Mouse (Mus musculus) neural tube, embryonic 12.5 days (tissue): ENCODE data around the gene Gm49318. TPM values are rescaled to one million over a fixed set of nuclear protein-coding genes. Genes with fewer than 3 reads are reported as not detected.

Experiments
- ATAC-seq: fragments of 200-750 bp; cut with Nextera tagmentation; 2 replicates; pipeline ENCODE4 v1.8.0; 2017; ENCODE audit warnings: low read depth, mild to moderate bottlenecking, moderate TSS enrichment, moderate library complexity; ENCODE audit not compliant: low FRiP score
- H3K27ac ChIP-seq: fragments of 300-500 bp; sonication (generic); 2 replicates; pipeline ENCODE4 v1.5.1; 2016
- H3K27me3 ChIP-seq: fragments of 300-500 bp; sonication (generic); replicated peaks from 2 replicates; pipeline ENCODE4 v1.6.1; 2016; ENCODE audit warnings: mild to moderate bottlenecking
- H3K36me3 ChIP-seq: fragments of 300-500 bp; sonication (generic); 2 replicates; pipeline ENCODE4 v1.6.1; 2016; ENCODE audit warnings: mild to moderate bottlenecking
- H3K4me1 ChIP-seq: fragments of 300-500 bp; sonication (generic); 2 replicates; pipeline ENCODE4 v1.6.1; 2016
- H3K4me2 ChIP-seq: fragments of 300-500 bp; sonication (generic); replicated peaks from 2 replicates; pipeline ENCODE4 v1.6.1; 2016; ENCODE audit warnings: mild to moderate bottlenecking
- H3K4me3 ChIP-seq: fragments of 300-500 bp; sonication (generic); 2 replicates; pipeline ENCODE4 v1.5.1; 2016
- H3K9ac ChIP-seq: fragments of 300-500 bp; sonication (generic); 2 replicates; pipeline ENCODE4 v1.6.1; 2016; ENCODE audit warnings: mild to moderate bottlenecking
- H3K9me3 ChIP-seq: fragments of 300-500 bp; sonication (generic); 2 replicates; pipeline ENCODE4 v1.6.1; 2016; ENCODE audit warnings: mild to moderate bottlenecking
- WGBS: fragments of 180-500 bp; shearing (Covaris S2); methylation state at CpG from one replicate; pipeline ENCODE4 v1.1.7; 2016; 5-methylcytosine and 5-hydroxymethylcytosine counted together
- polyA plus RNA-seq: library from polyadenylated mRNA; unstranded; fragments of >200 nt; fragmentation: Nextera tagmentation; extraction: Ambion mirVana; gene quantifications from 2 replicates; pipeline ENCODE4 v1.2.1, GENCODE M21; 2016

Gm49318 gene
- not detected in 2 replicates for polyA plus RNA-seq

GRCm38 (mm10) chr9:22070791-22071573 lies at the start of gene Gm49318, which contains the start of gene Zfp653:
Gene Gm49318, minus strand, starts transcription at chr9:22071259.
Gene Zfp653, minus strand, starts transcription at chr9:22071376.
- Histone ChIP-seq H3K4me1 (peaks cover 10% of the 10 kb centered on the region), H3K9me3 (no peaks in the 10 kb centered on the region), H3K4me2 (peak within 1 kb of the TSS; percentile 63), H3K9ac (peak within 1 kb of the TSS; percentile 70), H3K27ac (peak within 1 kb of the TSS; percentile 82), H3K4me3 (peak within 1 kb of the TSS; percentile 74), H3K36me3 (peaks cover 39% of the 10 kb centered on the region), H3K27me3 (no peaks in the 10 kb centered on the region)
- peak; percentile 99 for ATAC-seq
- under 1% methylated on average over 86 of the region's 87 CpGs for WGBS

- Histone ChIP-seq H3K36me3 (no peaks in the 10 kb centered on the region), H3K9ac (no peak overlapping the region), H3K9me3 (no peaks in the 10 kb centered on the region), H3K27ac (no peak overlapping the region), H3K4me1 (peaks cover 10% of the 10 kb centered on the region), H3K27me3 (no peaks in the 10 kb centered on the region), H3K4me3 (no peak overlapping the region), H3K4me2 (no peak overlapping the region)
- no peak for ATAC-seq
- 95% methylated on average over 4 of the region's 4 CpGs for WGBS
These were observed 48.5 kb upstream of the Gm49318 start for GRCm38 (mm10) chr9:22119543-22119942.

GRCm38 (mm10) chr9:22117754-22118456 lies 46.8 kb upstream of the Gm49318 start:
- H3K9ac ChIP-seq = peak overlapping the region; percentile 85; the same call in 1 of the 2 replicates

GRCm38 (mm10) chr9:22116740-22117426 lies 45.8 kb upstream of the Gm49318 start, which contains the start of gene Elof1:
Gene Elof1, minus strand, starts transcription at chr9:22117172.
- Histone ChIP-seq H3K27ac (peak within 1 kb of the TSS; percentile 28; the same call in 1 of the 2 replicates), H3K4me1 (peaks cover 10% of the 10 kb centered on the region), H3K4me2 (peak within 1 kb of the TSS; percentile 89), H3K4me3 (peak within 1 kb of the TSS; percentile 77), H3K9ac (peak within 1 kb of the TSS; percentile 85), H3K27me3 (no peaks in the 10 kb centered on the region), H3K36me3 (peaks cover 23% of the 10 kb centered on the region), H3K9me3 (no peaks in the 10 kb centered on the region)
- ATAC-seq = peak; percentile 94
- under 1% methylated on average over 52 of the region's 52 CpGs for WGBS

More at GRCm38 (mm10) chr9:22117754-22118456, 46.8 kb upstream of the Gm49318 start:
- H3K4me1 ChIP-seq = peaks cover 10% of the 10 kb centered on the region
- H3K4me2 ChIP-seq = peak overlapping the region; percentile 89
- H3K36me3 ChIP-seq = peaks cover 13% of the 10 kb centered on the region
- no peak for ATAC-seq
- no peak overlapping the region for H3K27ac ChIP-seq
- no peaks in the 10 kb centered on the region for H3K27me3 ChIP-seq
- no peaks in the 10 kb centered on the region for H3K9me3 ChIP-seq
- peak overlapping the region; percentile 77 for H3K4me3 ChIP-seq
- WGBS = 45% methylated on average over 10 of the region's 10 CpGs

- 20% methylated on average over 15 of the region's 15 CpGs for WGBS
- H3K27ac ChIP-seq = no peak overlapping the region
- H3K27me3 ChIP-seq = no peaks in the 10 kb centered on the region
- H3K36me3 ChIP-seq = peaks cover 31% of the 10 kb centered on the region
- H3K9me3 ChIP-seq = no peaks in the 10 kb centered on the region
- peak overlapping the region; percentile 77 for H3K4me3 ChIP-seq
- H3K9ac ChIP-seq = peak overlapping the region; percentile 85
- H3K4me1 ChIP-seq = peaks cover 10% of the 10 kb centered on the region
- no peak for ATAC-seq
- peak overlapping the region; percentile 89 for H3K4me2 ChIP-seq
These were observed 45.0 kb upstream of the Gm49318 start for GRCm38 (mm10) chr9:22116086-22116485.

DNA sequence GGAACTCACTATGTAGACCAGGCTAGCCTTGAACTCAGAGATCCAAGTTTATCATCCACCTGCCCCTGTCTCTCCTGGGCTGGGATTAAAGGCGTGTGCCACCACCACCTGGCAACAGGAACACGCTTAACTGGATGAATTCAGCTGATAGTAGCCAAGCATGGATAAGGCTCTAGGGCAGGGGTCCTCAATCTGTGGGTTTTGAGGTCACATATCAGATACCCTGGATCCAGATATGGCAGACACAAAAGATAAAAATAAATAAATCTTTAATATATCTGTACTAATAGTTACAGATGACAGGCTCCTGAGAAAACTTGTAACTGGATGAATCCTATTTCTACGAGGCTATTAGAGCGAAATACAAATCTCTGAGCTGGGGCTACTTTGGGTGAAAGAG lies 44.6 kb upstream of the Gm49318 start:
- Histone ChIP-seq H3K9me3 (no peaks in the 10 kb centered on the region), H3K36me3 (peaks cover 34% of the 10 kb centered on the region), H3K9ac (peak overlapping the region; percentile 85; the same call in 1 of the 2 replicates), H3K27me3 (no peaks in the 10 kb centered on the region), H3K4me3 (peak overlapping the region; percentile 77; the same call in 1 of the 2 replicates), H3K4me1 (peaks cover 10% of the 10 kb centered on the region), H3K4me2 (peak overlapping the region; percentile 89), H3K27ac (no peak overlapping the region)
- 94% methylated on average over 4 of the region's 4 CpGs for WGBS
- no peak for ATAC-seq

GRCm38 (mm10) chr9:22108194-22108593 lies 37.1 kb upstream of the Gm49318 start:
- Histone ChIP-seq H3K4me3 (no peak overlapping the region), H3K27me3 (no peaks in the 10 kb centered on the region), H3K9ac (no peak overlapping the region), H3K4me2 (no peak overlapping the region), H3K4me1 (no peaks in the 10 kb centered on the region), H3K36me3 (peaks cover 37% of the 10 kb centered on the region), H3K9me3 (no peaks in the 10 kb centered on the region), H3K27ac (no peak overlapping the region)
- WGBS = 90% methylated on average over 9 of the region's 9 CpGs
- no peak for ATAC-seq

DNA sequence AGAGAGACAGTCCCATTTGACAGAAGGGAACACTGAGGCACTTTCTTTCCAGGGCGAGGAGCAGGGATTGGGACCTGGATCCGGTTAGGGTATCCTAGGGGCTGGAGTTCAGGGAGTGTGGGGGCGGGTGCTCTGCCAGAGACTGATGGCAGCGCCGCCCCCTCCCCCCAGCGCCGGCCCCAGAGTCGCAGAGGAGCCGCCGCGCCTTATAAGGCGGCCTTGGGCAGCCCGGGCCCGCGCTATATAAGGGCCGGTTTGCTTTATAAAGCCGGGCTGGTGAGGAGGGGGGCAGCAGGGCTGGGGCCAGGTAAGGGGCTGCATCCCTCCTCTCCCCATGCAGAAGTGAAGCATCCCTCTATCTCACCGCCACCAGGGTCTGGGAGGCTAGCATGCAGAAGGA lies 28.9 kb upstream of the Gm49318 start:
- H3K9ac ChIP-seq = no peak overlapping the region
- H3K9me3 ChIP-seq = no peaks in the 10 kb centered on the region
- WGBS = 4% methylated on average over 18 of the region's 18 CpGs
- H3K4me1 ChIP-seq = peaks cover 7% of the 10 kb centered on the region; the same call in 1 of the 2 replicates
- no peaks in the 10 kb centered on the region for H3K36me3 ChIP-seq
- no peak overlapping the region for H3K27ac ChIP-seq
- H3K4me2 ChIP-seq = 0 out of 2 replicates have a peak overlapping the region, but pooled peaks have one; percentile 12
- peaks cover 35% of the 10 kb centered on the region for H3K27me3 ChIP-seq
- no peak for ATAC-seq
- H3K4me3 ChIP-seq = 0 out of 2 replicates have a peak overlapping the region, but pooled peaks have one; percentile 2

DNA sequence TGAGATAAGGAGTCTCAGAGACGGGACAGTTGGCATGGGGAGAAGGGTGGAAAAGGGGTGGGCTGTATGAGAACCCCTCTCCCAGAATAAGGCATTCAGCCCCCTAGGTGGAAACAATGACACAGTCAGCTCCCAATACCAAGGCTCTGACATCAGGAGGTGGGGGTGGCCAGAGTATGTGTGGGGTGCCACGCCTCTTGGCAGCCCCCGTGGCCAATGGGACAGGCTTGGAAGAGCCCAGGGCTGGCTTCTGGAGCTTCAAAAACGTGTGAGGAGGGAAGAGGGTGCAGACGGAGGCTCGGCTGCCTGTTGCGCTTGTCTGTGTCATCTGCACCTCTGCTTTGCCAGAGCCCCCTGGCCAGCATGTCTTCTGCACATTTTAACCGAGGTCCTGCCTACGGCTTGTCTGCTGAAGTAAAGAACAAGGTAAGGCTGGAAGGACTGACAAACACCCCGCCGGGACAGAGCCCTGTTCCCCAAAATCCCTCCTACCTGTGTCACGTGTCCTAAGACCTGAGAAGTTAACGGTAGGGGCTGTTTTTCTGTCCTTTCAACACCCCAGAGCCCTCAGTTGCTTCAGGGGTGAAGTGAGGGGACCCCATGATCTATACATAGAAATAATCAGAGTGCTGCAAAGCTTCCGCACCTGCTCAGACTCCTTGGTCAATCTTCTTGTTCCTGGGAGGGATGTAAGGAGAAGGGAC lies 28.1 kb upstream of the Gm49318 start, which contains the start of gene Cnn1:
Cnn1 (plus strand) TSS at position 224 of the 704 bp plus-strand sequence.
- Histone ChIP-seq H3K27ac (no peak within 1 kb of the TSS), H3K4me3 (0 out of 2 replicates have a peak within 1 kb of the TSS, but pooled peaks have one; percentile 2), H3K36me3 (no peaks in the 10 kb centered on the region), H3K9ac (no peak within 1 kb of the TSS), H3K4me2 (0 out of 2 replicates have a peak within 1 kb of the TSS, but pooled peaks have one; percentile 12), H3K9me3 (no peaks in the 10 kb centered on the region), H3K4me1 (peaks cover 7% of the 10 kb centered on the region; the same call in 1 of the 2 replicates), H3K27me3 (peaks cover 35% of the 10 kb centered on the region)
- WGBS = 9% methylated on average over 14 of the region's 14 CpGs
- ATAC-seq = no peak

GRCm38 (mm10) chr9:22095854-22096307 lies 24.8 kb upstream of the Gm49318 start:
- Histone ChIP-seq H3K27me3 (peaks cover 27% of the 10 kb centered on the region), H3K36me3 (no peaks in the 10 kb centered on the region), H3K9me3 (no peaks in the 10 kb centered on the region), H3K4me2 (peak overlapping the region; percentile 63), H3K4me1 (peaks cover 7% of the 10 kb centered on the region; the same call in 1 of the 2 replicates), H3K9ac (peak overlapping the region; percentile 55; the same call in 1 of the 2 replicates), H3K27ac (no peak overlapping the region), H3K4me3 (peak overlapping the region; percentile 28)
- 1% methylated on average over 24 of the region's 24 CpGs for WGBS
- ATAC-seq = peak; percentile 83

GRCm38 (mm10) chr9:22092746-22093145 lies 21.7 kb upstream of the Gm49318 start:
- Histone ChIP-seq H3K9ac (no peak overlapping the region), H3K4me1 (peaks cover 4% of the 10 kb centered on the region; the same call in 1 of the 2 replicates), H3K4me3 (no peak overlapping the region), H3K27me3 (no peaks in the 10 kb centered on the region; the same call in 1 of the 2 replicates), H3K36me3 (no peaks in the 10 kb centered on the region), H3K4me2 (no peak overlapping the region), H3K27ac (no peak overlapping the region), H3K9me3 (no peaks in the 10 kb centered on the region)
- no peak for ATAC-seq
- WGBS = 87% methylated on average over 6 of the region's 6 CpGs
